Mouse (Mus musculus) lung, postnatal 25 days (tissue): ENCODE measurements around the gene Kbtbd13.

Experiments used
- DNase-seq: peaks from one replicate; pipeline ENCODE4 v3.0.0; 2022; ENCODE audit warnings: low spot score

Kbtbd13 gene

DNA sequence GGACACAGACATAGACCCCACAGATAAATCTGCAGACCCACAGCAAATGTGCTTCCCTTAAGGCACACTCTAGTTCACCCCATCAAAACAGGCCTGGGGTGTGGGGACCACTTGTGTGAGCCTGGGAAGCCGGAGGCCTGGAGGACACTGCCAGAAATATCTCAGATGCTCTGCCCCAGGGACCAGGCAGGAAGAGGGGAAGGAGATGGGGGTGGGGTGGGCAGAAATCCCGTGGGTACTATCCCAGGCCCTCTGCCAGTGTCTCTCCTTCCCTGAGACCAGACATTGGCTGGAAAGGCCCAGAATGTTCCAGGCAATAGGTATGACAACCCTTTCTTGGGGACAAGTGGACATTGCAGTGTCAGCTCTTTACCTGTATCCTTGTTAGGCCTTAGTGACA, 2.2 kb upstream of the Kbtbd13 start:
- DNase-seq, result no peak

DNA sequence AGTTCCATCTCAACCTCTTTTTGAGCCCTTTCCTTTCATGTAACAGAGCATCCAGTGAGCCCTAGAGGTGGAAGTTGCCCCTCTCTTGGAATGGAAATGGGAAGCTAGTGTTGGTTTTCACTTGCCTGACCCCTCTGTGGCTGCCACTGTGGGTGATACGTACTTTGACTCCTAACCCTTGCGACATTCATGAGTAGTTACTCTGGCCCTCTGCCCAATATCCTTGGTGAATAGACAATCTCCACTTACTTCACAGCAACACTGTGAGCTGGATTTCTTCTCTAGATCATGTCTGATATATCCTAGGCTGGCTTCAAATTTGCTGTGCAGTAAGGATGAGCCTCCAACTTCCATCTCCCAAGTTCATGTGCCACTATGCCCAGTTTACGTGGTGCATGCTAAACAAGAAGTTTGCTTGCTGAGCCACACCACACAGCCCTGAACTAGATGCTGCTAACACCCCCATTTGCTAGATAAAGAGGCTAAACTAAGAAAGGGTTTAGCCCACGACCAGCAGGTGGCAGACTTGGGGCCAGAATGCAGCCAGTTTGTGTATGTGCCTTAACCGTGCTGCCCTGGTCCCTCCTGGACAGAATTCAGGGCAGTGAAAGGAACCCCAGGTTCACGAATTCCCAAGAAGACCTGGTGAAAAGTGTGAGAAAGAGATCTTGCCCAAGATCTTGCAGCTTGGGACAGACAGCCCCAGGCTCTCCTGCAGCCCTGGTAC, 1.3 kb upstream of the Kbtbd13 start:
- peak; percentile 64 for DNase-seq

DNA sequence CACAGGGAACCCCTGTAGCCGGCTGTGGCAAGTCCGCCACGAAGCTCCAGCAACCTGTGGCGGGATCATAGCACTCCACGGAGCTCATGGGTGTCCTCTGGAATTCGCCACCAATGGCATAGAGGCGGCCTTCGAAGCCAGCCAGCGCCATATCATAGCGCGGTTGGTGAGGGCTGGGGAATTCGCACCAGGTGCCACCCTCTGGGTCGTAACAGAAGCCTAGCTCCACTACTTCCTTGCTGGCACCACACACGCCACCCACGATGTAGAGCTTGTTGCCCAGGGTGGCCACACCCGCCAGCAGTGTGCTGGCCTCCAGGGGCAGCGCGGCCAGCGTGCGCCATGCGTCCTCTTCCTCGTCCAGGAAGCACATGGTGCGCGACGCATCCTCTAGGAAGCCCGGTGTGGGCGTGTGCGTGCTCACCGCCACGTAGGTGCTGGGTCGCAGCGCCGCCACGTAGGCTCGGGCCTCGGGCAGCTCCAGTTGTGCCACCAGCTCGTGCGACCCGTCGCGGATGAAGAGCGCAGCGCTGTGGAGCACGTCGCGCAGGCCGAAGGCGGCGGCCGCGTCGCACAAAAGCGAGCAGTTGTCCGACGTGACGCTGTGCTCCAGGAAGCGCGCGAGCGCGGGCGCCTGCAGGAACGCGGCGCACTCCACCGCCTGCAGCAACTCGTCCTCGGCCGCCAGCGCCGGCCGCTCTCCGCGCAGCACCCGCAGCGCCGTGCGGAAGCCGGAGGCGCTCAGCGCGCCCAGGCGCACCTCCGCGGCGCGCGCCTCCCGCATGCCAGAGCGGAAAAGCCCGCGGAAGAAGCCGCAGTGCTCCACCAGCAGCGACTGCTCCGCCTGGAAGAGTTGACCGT, 470 bp downstream of the Kbtbd13 start:
- no peak for DNase-seq

DNA sequence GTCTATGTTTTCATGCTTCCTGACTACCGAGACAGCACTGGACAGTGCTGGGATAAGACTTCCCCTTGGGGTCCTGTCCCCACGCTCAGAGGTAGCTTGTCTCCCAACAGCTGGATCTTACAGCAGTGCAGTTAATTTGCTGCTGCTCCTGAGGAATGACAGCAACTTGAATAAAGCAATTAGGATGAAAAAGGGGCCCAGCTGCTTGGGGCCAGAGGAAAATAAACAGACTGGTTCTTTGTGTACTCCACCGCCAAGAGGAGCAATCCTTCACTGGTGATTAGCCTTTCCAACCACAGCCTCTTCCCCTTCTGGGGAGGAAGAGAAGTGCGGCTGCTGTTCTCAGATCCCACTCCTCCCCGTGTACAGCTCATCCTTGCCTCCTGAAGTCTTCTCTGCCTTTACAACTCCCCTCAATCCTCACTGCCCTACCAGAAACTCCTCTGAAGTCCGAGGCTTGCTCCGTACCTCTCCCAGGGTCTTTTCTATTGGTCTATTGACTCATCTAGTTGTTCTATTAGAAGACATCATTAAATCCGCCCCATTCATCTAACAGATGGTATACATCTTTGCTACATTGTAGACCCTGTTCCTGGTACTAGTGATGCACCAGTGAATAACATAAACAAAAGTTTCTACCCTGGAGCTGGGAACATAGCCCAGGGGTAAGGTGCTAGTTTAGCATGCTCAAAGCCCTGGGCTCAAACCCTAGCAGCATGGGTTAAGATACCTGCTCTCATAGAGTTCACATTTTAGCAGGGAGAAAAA, 4.9 kb downstream of the Kbtbd13 start:
- peak; percentile 71 for DNase-seq

DNA sequence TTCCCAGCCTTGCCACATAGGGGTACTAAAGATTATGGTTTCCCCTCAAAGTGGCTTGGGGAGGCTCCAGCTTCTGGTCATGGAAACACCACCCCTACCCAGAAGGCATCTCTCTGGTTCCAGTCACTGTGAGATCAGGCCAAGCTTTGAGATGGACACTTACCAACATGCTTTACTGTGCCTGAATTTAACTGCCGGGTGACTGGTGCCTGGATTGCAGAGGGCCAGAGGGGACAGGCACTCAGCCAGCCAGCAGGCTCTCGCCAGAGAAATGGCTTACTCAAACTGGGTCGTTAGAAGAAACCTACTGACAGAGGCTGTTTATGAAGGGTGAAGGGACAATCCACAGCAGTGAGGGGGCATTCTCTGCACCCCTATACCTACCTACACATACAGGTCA, 7.2 kb downstream of the Kbtbd13 start:
- DNase-seq, result peak; percentile 44

DNA sequence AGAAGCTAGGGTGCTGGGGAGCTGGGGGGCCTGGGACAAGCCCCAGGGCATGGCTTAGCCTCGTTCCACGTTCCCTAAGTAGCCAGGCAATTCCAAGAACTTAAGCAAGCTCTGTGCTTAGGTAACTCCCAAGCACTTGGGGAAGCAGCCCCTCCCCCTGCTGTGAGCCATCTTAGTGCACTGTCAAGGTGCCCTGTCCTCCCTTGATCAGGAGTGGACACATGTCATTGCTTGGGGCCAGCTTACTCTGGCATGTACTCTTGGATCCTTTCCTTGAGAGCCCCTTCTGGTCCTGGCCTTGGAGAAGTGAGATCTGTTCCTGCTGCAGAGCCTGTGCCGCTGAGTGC, 8.7 kb downstream of the Kbtbd13 start:
- no peak for DNase-seq

DNA sequence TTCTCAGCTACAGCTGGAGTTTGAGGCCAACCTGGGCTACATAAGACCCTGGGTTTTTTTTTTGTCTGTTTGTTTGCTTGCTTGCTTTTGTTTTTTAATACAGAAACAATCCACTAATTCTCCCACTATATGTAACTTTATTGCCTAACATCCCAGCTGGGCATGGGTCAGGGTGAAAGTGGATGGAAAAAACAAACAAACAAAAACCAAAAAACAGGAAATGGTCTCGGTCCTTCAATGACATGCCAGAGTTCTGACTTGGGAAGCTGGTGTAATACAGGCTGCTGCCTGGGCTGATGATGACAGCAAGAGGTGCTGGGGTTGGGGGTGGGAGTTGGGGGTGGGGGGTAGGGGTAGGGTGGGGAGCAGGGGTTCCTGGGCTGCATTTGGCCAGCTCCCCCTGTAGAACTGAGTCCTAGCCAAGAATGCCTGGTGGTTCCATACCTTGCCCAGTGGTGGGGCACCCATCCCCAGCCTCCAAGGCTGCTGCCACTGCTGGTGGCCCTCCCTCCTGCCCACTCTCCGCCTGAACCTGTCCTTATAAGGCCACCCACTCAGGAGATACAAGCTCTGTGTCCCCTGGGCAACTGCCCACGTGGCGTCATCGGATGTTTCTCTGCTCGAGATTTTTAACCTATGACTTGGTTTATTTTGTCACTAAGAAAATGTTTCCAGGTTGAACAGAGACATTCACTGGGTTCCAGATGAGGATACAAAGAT, 9.3 kb downstream of the Kbtbd13 start:
- no peak for DNase-seq

DNA sequence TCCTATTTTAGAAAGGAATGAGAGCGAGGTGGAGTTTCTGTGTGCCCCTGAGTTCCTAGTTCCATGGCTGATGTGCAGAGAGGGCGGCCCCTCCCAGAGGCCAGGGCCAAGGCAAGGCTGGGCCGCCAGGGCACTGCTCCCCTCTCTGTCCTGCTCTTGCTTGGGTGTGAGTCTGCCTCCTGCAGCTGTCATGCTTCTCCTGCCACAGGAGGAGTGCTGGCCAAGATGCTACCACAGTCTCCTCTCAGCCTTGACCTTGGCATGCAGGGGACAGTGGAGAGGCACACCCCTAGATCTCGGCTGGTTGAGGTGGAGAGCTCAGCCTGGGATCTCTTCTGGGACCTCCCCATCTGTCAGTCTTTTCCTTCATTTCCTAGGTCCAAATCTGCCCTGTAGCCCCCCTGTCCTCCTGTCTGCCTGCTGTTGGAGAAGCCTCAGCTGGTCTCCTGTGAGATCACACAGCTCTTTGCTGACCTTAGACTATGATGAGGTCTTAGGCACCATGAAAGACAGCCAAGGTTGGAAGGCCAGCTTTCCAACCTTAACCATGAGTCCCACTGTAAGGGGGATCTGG, 10.3 kb downstream of the Kbtbd13 start:
- DNase-seq, result peak; percentile 30

DNA sequence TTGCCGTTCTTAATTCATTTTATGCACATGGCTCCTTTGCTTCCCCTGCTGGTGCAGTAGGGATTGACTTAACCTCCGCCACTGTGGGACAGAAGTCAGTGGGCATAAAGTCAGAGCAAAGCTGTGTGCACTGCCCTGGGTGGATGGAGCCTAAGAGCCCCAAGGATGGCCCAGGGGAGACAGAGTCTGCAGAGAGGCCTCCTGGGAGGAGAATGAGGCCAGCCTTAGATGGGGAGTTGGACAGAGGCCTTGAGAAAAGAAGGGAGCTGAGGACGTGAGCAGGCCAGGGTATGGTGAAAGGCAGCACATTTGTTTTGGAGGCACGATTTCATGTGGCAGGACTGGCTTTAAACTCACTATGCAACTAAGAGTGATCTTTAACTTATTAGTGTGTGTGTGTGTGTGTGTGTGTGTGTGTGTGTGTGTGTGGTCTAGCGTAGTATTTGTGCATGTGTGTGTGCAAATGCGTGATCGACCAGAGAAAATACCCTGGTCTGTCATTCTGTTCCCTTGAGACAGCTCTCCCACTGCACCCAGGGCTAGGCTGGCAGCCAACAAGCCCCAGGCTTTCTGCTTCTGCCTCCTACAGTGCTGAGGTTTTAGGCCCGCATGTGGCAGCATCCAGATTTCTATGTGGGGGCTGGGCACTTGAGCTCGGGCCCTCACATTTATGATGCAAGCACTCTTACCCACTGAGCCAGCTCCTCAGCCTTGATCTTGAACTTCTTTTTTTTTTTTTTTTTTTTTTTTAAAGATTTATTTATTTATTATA, 16.1 kb downstream of the Kbtbd13 start:
- no peak for DNase-seq

DNA sequence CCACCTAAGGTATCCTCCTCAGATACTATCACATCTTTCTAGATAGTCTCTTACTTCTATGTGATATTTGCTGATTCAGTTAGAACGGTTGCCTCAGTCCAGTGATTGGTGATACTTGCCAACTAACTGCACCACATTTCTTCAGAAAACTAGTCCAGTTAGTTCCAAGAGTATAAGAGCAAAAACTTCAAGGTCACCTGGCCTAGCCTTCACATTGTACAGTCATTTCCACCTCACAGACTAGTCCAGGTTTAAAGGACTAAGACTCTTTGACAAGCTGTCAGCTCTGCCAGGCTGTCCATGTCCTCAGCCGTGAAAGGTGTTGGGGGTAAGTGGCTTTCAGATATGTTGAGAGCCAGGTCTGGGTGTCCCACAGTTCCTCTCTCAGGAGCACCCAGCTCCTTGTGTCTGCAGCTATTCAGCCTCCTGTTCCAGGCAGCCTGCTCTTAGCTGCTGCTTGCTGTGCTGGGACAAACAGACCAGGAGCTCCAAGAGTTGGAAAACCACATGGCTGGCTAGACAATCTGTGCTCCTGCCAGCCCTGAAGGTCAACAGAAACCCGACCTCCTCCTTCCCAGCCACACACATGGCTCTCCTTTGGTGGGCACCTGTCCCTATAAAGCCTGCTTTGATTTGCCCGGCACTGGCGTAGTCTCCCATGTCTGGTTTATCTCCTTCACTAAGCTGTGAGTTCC, 16.8 kb downstream of the Kbtbd13 start:
- DNase-seq, result no peak

DNA sequence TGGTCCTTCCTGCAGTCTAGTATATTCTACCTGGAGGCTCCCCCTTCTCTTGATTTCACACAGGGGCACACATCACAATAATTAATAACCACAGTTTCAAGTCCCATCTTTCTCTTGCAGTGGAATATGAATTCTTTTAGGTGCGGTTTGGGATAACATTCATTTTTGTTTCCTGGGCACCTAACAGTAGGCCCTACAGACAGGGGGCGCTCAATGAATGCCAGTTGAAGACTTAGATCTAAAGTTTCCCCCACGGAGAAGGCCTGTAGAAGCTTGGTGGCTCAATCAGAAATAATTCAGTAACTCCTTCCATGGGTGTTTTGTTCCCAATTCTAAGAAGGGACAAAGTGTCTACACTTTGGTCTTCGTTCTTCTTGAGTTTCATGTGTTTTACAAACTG, 19.0 kb downstream of the Kbtbd13 start:
- peak; percentile 43 for DNase-seq

DNA sequence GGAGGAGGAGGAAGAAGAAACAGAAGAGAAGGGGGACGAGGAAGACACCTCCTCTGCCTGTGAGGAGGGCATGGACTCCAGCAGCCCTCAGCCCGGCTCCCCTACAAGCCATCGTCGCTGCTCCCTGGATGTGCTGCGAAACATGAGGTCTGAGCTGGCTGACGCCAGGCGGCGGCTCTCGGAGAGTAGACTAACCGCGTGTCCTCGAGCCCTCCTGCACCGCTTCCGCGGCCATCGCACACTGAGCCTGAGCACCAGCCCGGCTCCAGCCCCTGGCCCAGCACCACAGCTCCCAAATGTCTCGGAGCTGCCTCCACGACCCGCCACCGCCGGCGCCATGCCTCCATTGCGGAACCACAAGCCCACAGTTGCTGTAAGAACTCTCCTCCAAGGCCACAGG, 19.7 kb downstream of the Kbtbd13 start:
- no peak for DNase-seq

DNA sequence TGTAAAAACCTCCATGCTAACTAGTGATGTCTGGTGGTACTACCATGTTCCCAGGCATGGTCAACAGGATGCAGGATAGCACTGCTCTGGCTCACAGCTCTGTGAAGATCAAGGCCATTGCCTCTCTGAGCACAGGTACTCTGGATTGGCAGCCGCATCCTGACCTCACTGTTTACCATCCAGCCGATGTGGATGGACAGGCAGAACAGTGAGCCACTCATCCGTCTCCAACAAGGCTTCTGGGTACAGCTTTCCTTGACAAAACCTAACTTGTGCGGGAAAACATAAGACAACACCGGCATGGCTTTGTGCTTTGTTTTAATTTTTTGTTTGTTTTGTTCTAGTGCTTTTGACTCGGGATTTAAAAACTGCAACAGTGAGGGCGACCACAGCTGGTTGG, 25.7 kb downstream of the Kbtbd13 start:
- DNase-seq, result no peak

DNA sequence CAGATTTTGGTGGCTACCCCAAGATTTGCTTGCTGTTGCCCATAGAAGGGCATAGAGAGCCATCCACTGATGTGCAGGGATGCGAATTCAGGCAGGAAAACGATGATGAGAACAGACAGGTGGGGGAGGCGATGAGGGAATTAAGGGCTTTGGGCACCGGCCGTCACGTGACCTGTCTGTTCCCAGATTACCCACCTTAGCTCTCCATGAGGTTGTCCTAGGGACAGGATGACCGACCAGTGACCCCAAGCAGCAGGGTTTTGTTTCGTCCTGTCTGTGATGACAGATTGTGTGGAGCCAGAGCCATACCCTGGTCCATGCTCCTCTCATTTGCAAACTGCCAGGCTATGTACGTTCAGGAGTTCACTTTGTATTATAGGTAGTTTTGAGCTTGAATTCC, 27.8 kb downstream of the Kbtbd13 start:
- no peak for DNase-seq

DNA sequence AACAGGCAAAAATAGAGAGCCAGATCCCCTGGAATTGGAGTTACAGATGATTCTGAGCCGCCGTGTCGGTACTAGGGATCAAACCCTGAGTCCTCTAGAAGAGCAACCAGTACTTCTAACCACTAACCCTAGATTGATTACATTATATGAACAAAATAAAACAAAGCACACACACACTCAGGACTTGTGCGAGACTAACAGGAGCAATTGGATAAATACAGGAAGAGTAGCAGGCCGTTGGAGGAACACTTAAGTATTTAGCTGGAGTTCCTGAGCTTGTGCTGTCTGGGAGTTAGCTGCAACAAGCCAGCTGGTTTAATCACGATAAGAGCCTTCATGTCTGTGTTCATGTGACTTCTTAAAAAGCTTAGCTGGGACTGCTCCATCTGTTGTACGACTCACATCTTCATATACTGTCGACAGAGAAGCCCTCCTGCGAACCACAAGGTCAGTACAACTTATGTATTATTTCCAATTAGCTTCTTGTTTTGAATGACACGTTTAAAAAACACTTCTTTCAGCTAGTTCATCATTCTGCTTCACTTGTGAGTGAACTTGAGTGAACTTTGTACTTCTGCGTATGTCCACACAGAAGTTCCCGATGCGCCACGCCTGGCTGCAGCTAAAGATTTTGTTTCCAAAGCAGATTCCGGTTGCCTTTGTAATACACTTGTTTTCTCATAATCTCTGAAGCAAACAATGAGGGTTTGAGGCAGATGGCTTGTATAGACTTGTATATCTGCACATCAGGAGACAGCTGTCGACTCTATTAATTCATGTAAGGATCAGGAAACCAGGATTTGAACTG, 30.6 kb downstream of the Kbtbd13 start, which contains the start of gene Ubap1l:
TSS of gene Ubap1l (plus strand) at position 401 of the 808 bp plus-strand sequence.
- no peak for DNase-seq

DNA sequence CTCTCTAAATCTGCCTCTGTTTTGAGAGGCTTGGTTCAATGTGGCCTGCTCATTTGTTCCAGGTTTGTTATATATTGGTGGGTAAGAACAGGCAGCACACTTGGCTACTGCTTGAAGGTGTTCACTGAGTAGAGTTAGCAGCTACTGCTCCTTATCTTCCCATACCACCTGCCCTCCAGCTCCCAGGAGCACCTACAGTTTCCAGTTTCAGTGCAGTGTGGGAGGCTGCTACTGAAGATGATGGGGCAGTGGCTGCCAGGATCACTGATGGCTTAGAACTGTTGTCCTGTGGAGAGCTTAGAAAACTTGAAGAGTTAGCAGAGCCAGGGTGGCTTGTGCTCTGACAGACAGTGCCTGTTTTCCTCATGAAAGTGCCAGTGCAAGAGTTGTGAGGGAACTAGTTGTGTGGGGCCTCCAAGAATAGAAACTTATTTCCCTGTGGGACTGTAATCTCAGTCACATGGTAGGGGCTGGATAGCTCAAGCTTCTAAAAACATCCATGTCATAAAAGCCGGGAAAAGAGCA, 32.4 kb downstream of the Kbtbd13 start:
- DNase-seq, result no peak

DNA sequence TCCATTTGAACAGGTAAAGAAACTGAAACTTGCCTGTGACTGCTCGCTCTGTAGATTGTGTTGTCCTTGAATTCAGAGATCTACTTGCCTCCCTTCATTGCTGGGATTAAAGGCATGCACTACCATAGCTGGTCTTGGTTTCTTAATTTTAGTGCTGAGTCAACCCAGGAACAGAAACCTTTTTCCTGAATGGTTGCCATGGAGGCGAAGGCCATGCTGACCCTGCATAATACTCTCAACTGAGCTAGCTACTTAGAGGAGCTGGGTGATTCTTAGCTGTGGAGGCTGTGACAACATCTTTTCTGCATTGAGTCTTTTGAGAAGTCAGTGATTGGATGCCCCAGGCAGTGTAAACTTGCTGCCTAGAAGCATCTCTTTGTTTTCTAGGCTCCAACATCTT, 34.5 kb downstream of the Kbtbd13 start:
- DNase-seq, result no peak

DNA sequence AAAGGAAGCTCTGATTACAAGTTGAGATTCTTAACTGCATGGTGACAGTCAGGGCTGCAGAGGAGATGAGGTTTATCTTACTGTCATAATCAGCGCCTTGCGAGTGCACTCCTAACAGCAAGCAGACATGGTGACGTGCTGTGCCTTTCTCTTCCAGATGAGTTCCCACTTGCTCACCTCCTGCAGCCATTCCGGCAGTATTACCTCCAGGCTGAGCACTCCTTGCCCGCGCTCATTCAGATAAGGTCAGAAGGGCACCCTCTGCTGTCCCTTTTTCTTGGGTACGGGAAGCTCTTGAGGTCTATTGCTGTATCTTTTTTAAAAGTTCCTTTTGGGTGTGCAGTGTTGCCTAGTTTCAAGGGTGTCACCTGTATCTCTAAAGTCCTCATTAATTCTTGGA, 34.9 kb downstream of the Kbtbd13 start:
- no peak for DNase-seq

DNA sequence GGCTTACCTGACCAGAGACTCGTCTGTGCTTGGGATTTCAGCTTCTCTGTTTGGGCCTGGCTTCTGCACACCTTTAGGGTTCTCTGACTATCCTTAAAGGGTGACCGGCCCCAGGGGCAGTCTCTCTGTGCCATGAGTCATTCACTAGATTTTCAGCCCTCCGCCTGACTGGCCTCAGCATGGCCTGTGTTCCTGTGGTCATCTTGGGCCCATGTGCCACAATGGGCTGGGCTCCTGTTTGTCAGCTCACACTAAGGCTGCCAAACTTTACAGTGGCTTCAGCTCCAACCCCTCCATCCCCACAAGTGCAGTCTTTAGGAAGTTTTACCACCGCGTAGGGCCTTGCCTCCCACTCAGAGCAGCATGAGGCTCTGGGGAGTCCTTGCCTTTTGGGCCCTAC, 38.2 kb downstream of the Kbtbd13 start:
- no peak for DNase-seq
